Comparison of ENCODE assay signal across 30 mouse cellular contexts in the genomic region with DNA sequence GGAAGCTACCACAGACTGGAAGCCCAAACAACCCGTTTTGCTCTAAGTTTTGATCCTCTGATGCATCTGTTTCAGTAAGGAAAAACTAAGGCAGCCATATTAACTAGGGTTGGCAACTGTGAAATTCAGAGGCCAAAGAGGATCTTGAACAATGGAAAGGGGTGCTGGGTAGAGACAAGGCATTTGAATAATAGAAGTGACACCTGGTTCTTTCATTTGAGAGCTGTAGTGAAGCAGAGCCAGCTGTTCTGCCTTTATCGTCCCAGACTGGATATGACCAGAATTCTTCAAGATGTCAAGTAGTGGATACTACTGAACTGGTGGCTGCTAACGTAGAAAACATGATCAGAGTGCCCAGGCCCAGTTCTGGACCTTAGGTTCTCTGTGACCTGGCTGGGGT.
A peak's percentile ranks its signal among the peaks of the same experiment; 100 is the strongest.
DNase-seq lines count a peak whose midpoint lies in the region; ATAC-seq and TF ChIP-seq lines count a peak whose summit lies in the region.
"Had no signal": no experiment of that assay in that cellular context is flagged by ENCODE, and none has a peak within 500 bp of the region (broad histone marks: within the 10 kb centered on the region; RNA-seq: fewer than 3 reads in every experiment).

No protein-coding gene starts in this region.

- H3K27me3 ChIP-seq in kidney, embryonic 16.5 days (ENCODE audit: insufficient read depth, low read length) = no peaks in the 10 kb centered on the region
- peaks cover 24% of the 10 kb centered on the region; the same call in 1 of the 2 replicates for H3K27me3 ChIP-seq in midbrain, embryonic 10.5 days (ENCODE audit: low read depth, poor library complexity, severe bottlenecking)
- no peaks in the 10 kb centered on the region for H3K27me3 ChIP-seq in midbrain, embryonic 15.5 days (replicated peaks)
- 0 out of 2 replicates have a peak, but pooled peaks cover 6% of the 10 kb centered on the region for H3K27me3 ChIP-seq in embryonic facial prominence, embryonic 10.5 days (replicated peaks; ENCODE audit: low read depth, poor library complexity, severe bottlenecking)
- H3K27me3 ChIP-seq in stomach, postnatal 0 days (ENCODE audit: control insufficient read depth, insufficient read depth, low read length) = no peaks in the 10 kb centered on the region
- H3K27me3 ChIP-seq in neural tube, embryonic 15.5 days (replicated peaks) = no peaks in the 10 kb centered on the region
- H3K27me3 ChIP-seq: embryonic facial prominence, embryonic 13.5 days; forebrain, embryonic 15.5 days; kidney, embryonic 15.5 days; liver, embryonic 12.5 days; neural tube, embryonic 12.5 days had no signal

- peak overlapping the region; percentile 35; the same call in 1 of the 2 replicates for H3K27ac ChIP-seq in kidney, embryonic 16.5 days (ENCODE audit: low read length)
- H3K27ac ChIP-seq in midbrain, embryonic 10.5 days (replicated peaks) = peak overlapping the region; percentile 10; the same call in 1 of the 2 replicates
- no peak overlapping the region for H3K27ac ChIP-seq in midbrain, embryonic 15.5 days
- H3K27ac ChIP-seq in embryonic facial prominence, embryonic 10.5 days (replicated peaks) = 0 out of 2 replicates have a peak overlapping the region, but pooled peaks have one; percentile 24
- peak overlapping the region; percentile 63 for H3K27ac ChIP-seq in stomach, postnatal 0 days (replicated peaks)
- H3K27ac ChIP-seq in neural tube, embryonic 15.5 days (replicated peaks) = no peak overlapping the region
- H3K27ac ChIP-seq: embryonic facial prominence, embryonic 13.5 days; forebrain, embryonic 10.5 days; forebrain, embryonic 15.5 days; gastrocnemius, adult 2 months; hindbrain, embryonic 10.5 days; neural tube, embryonic 12.5 days had no signal

- DNase-seq in kidney, postnatal 10 days = no peak
- DNase-seq in midbrain, embryonic 10.5 days (ENCODE audit: low spot score) = no peak
- DNase-seq in embryonic facial prominence, embryonic 10.5 days (ENCODE audit: low spot score) = no peak
- no peak for DNase-seq in stomach, postnatal 0 days (ENCODE audit: low spot score)
- DNase-seq in gastrocnemius, postnatal 25 days = no peak
- DNase-seq: adrenal gland, postnatal 25 days; cerebellum, adult 11-12 months; cerebellum, adult 9-11 months; embryo, embryonic 11 days; gastrocnemius, adult 2 months; heart, postnatal 14 days; kidney, postnatal 4 days; layer of hippocampus, postnatal 36 days; left cerebral cortex, postnatal 4 days; liver, postnatal 0 days; right cerebral cortex, postnatal 14 days; thymus, postnatal 4 days had no signal

- 81% methylated on average over 3 of the region's 3 CpGs for WGBS in kidney, embryonic 16.5 days
- WGBS in midbrain, embryonic 10.5 days = 86% methylated on average over 3 of the region's 3 CpGs
- 58% methylated on average over 3 of the region's 3 CpGs for WGBS in midbrain, embryonic 15.5 days
- 86% methylated on average over 3 of the region's 3 CpGs for WGBS in embryonic facial prominence, embryonic 10.5 days
- 78% methylated on average over 3 of the region's 3 CpGs for WGBS in stomach, postnatal 0 days
- WGBS in neural tube, embryonic 15.5 days = 75% methylated on average over 3 of the region's 3 CpGs

- peaks cover 18% of the 10 kb centered on the region for H3K4me1 ChIP-seq in kidney, embryonic 16.5 days (ENCODE audit: insufficient read depth, low read length)
- peaks cover 34% of the 10 kb centered on the region for H3K4me1 ChIP-seq in midbrain, embryonic 10.5 days
- H3K4me1 ChIP-seq in midbrain, embryonic 15.5 days = peaks cover 10% of the 10 kb centered on the region
- H3K4me1 ChIP-seq in embryonic facial prominence, embryonic 10.5 days = peaks cover 43% of the 10 kb centered on the region
- H3K4me1 ChIP-seq in stomach, postnatal 0 days (replicated peaks; ENCODE audit: control insufficient read depth, insufficient read depth) = peaks cover 17% of the 10 kb centered on the region
- H3K4me1 ChIP-seq in neural tube, embryonic 15.5 days = peaks cover 19% of the 10 kb centered on the region

- H3K4me2 ChIP-seq in kidney, embryonic 16.5 days (replicated peaks; ENCODE audit: low read depth, low read length) = no peak overlapping the region
- H3K4me2 ChIP-seq in midbrain, embryonic 15.5 days = no peak overlapping the region
- no peak overlapping the region for H3K4me2 ChIP-seq in stomach, postnatal 0 days (replicated peaks; ENCODE audit: low read depth)
- no peak overlapping the region for H3K4me2 ChIP-seq in neural tube, embryonic 15.5 days
- H3K4me2 ChIP-seq: embryonic facial prominence, embryonic 13.5 days; forebrain, embryonic 15.5 days; kidney, embryonic 15.5 days; liver, embryonic 12.5 days; midbrain, embryonic 11.5 days; neural tube, embryonic 12.5 days had no signal

- no peak overlapping the region for H3K4me3 ChIP-seq in kidney, embryonic 16.5 days (ENCODE audit: low read length)
- no peak overlapping the region for H3K4me3 ChIP-seq in midbrain, embryonic 10.5 days
- H3K4me3 ChIP-seq in midbrain, embryonic 15.5 days = no peak overlapping the region
- H3K4me3 ChIP-seq in embryonic facial prominence, embryonic 10.5 days = no peak overlapping the region
- H3K4me3 ChIP-seq in stomach, postnatal 0 days (ENCODE audit: low read depth, low read length) = no peak overlapping the region
- no peak overlapping the region for H3K4me3 ChIP-seq in neural tube, embryonic 15.5 days (replicated peaks)
- H3K4me3 ChIP-seq: embryonic facial prominence, embryonic 13.5 days; forebrain, embryonic 10.5 days; forebrain, embryonic 15.5 days; gastrocnemius, adult 2 months; hindbrain, embryonic 10.5 days; kidney, embryonic 15.5 days; liver, embryonic 12.5 days; myocyte; neural tube, embryonic 12.5 days had no signal

- H3K9ac ChIP-seq in kidney, embryonic 16.5 days (replicated peaks; ENCODE audit: low read length) = no peak overlapping the region
- H3K9ac ChIP-seq in midbrain, embryonic 15.5 days = no peak overlapping the region
- no peak overlapping the region for H3K9ac ChIP-seq in stomach, postnatal 0 days (ENCODE audit: low read length)
- H3K9ac ChIP-seq in neural tube, embryonic 15.5 days (replicated peaks) = no peak overlapping the region
- H3K9ac ChIP-seq: embryonic facial prominence, embryonic 13.5 days; forebrain, embryonic 15.5 days; kidney, embryonic 15.5 days; liver, embryonic 12.5 days; liver, postnatal 0 days; neural tube, embryonic 12.5 days had no signal

- H3K36me3 ChIP-seq in kidney, embryonic 16.5 days (ENCODE audit: insufficient read depth, low read length) = no peaks in the 10 kb centered on the region
- no peaks in the 10 kb centered on the region for H3K36me3 ChIP-seq in midbrain, embryonic 10.5 days
- no peaks in the 10 kb centered on the region for H3K36me3 ChIP-seq in midbrain, embryonic 15.5 days (replicated peaks)
- no peaks in the 10 kb centered on the region for H3K36me3 ChIP-seq in embryonic facial prominence, embryonic 10.5 days (replicated peaks)
- H3K36me3 ChIP-seq in stomach, postnatal 0 days (ENCODE audit: control insufficient read depth, insufficient read depth, low read length) = no peaks in the 10 kb centered on the region
- no peaks in the 10 kb centered on the region for H3K36me3 ChIP-seq in neural tube, embryonic 15.5 days
- H3K36me3 ChIP-seq: embryonic facial prominence, embryonic 13.5 days; forebrain, embryonic 10.5 days; forebrain, embryonic 15.5 days; G1E; hindbrain, embryonic 10.5 days; kidney, embryonic 15.5 days; liver, embryonic 12.5 days; neural tube, embryonic 12.5 days had no signal

- TF ChIP-seq EP300 in stomach, postnatal 0 days (optimal IDR thresholded peaks at IDR 0.05) = no peak

- H3K9me3 ChIP-seq in kidney, embryonic 16.5 days (ENCODE audit: low read length) = no peaks in the 10 kb centered on the region
- H3K9me3 ChIP-seq in midbrain, embryonic 10.5 days (replicated peaks) = no peaks in the 10 kb centered on the region
- H3K9me3 ChIP-seq in midbrain, embryonic 15.5 days = no peaks in the 10 kb centered on the region
- H3K9me3 ChIP-seq in embryonic facial prominence, embryonic 10.5 days = no peaks in the 10 kb centered on the region
- no peaks in the 10 kb centered on the region for H3K9me3 ChIP-seq in stomach, postnatal 0 days (ENCODE audit: control insufficient read depth, low read length)
- no peaks in the 10 kb centered on the region for H3K9me3 ChIP-seq in neural tube, embryonic 15.5 days (replicated peaks)
- H3K9me3 ChIP-seq: embryonic facial prominence, embryonic 13.5 days; forebrain, embryonic 10.5 days; forebrain, embryonic 15.5 days; G1E; hindbrain, embryonic 10.5 days; kidney, embryonic 15.5 days; liver, embryonic 12.5 days; neural tube, embryonic 12.5 days had no signal

- TF ChIP-seq CTCF in stomach, postnatal 0 days (IDR thresholded peaks at IDR 0.05; ENCODE audit: low read depth) = no peak

- no peak for ATAC-seq in kidney, embryonic 16.5 days (ENCODE audit: low FRiP score, low TSS enrichment)
- ATAC-seq in midbrain, embryonic 15.5 days (replicated peaks) = no peak
- ATAC-seq in stomach, postnatal 0 days (ENCODE audit: low FRiP score, low TSS enrichment) = no peak
- ATAC-seq in neural tube, embryonic 15.5 days (ENCODE audit: low FRiP score) = no peak
- ATAC-seq: forebrain, embryonic 15.5 days; liver, postnatal 0 days had no signal

Comparison
In these comparisons a context has a peak if more than half of its experiments do, and no peak if none do; other contexts are left out.
1. H3K27ac ChIP-seq: peak in kidney, embryonic 16.5 days (single experiment), midbrain, embryonic 10.5 days (single experiment), embryonic facial prominence, embryonic 10.5 days (single experiment) and stomach, postnatal 0 days (single experiment); none in midbrain, embryonic 15.5 days (single experiment) and neural tube, embryonic 15.5 days (single experiment).